Mouse (Mus musculus): ENCODE measurements around the gene Traf3ip3.

- no peak for TF ChIP-seq CTCF (IDR thresholded peaks at IDR 0.05; ENCODE audit: low read depth, low read length)
- TF ChIP-seq POLR2A (IDR thresholded peaks at IDR 0.05; ENCODE audit: extremely low read depth, insufficient read depth, low read length): no peak
Measured at GRCm38 (mm10) chr1:193203821-193204220, 2.3 kb upstream of the Traf3ip3 start.

Measured in liver, adult 2 months (tissue).